Mouse (Mus musculus) stomach, embryonic 16.5 days (tissue): ENCODE data around the gene Bmp5. TPM values are rescaled to one million over a fixed set of nuclear protein-coding genes. Genes with fewer than 3 reads are reported as not detected.
"Not testable (repeated sequence)": the region's sequence is repeated elsewhere in the genome, so short reads cannot be mapped to it uniquely, and the experiment has no call there.

Source experiments
- ATAC-seq: fragments of 200-750 bp; cut with Nextera tagmentation; 2 replicates; pipeline ENCODE4 v1.8.0; 2017; ENCODE audit warnings: moderate number of reproducible peaks, moderate TSS enrichment; ENCODE audit not compliant: insufficient read depth, low FRiP score
- H3K27ac ChIP-seq: fragments of 300-500 bp; sonication (generic); 2 replicates; pipeline ENCODE4 v1.5.1; 2014; ENCODE audit warnings: low read length
- H3K27me3 ChIP-seq: fragments of 300-500 bp; sonication (generic); 2 replicates; pipeline ENCODE4 v1.6.1; 2014; ENCODE audit warnings: low read length, control low read depth, mixed read lengths; ENCODE audit not compliant: control insufficient read depth, insufficient read depth
- H3K36me3 ChIP-seq: fragments of 300-500 bp; sonication (generic); 2 replicates; pipeline ENCODE4 v1.6.1; 2014; ENCODE audit warnings: low read length; ENCODE audit not compliant: control insufficient read depth, insufficient read depth
- H3K4me1 ChIP-seq: fragments of 300-500 bp; sonication (generic); 2 replicates; pipeline ENCODE4 v1.6.1; 2014; ENCODE audit warnings: low read length, control low read depth, mixed read lengths; ENCODE audit not compliant: control insufficient read depth, insufficient read depth
- H3K4me2 ChIP-seq: fragments of 300-500 bp; sonication (generic); 2 replicates; pipeline ENCODE4 v1.6.1; 2014; ENCODE audit warnings: low read depth, low read length, mixed read lengths
- H3K4me3 ChIP-seq: fragments of 300-500 bp; sonication (generic); replicated peaks from 2 replicates; pipeline ENCODE4 v1.5.1; 2014; ENCODE audit warnings: mild to moderate bottlenecking, low read length
- H3K9ac ChIP-seq: fragments of 300-500 bp; sonication (generic); 2 replicates; pipeline ENCODE4 v1.6.1; 2014; ENCODE audit warnings: low read length
- H3K9me3 ChIP-seq: fragments of 300-500 bp; sonication (generic); replicated peaks from 2 replicates; pipeline ENCODE4 v1.6.1; 2016; ENCODE audit warnings: low read length, control low read depth; ENCODE audit not compliant: control insufficient read depth
- WGBS: fragments of 180-500 bp; shearing (Covaris S2); extraction: QIAGEN DNeasy Blood & Tissue Kit; methylation state at CpG from one replicate; pipeline ENCODE4 v1.1.7; 2014; 5-methylcytosine and 5-hydroxymethylcytosine counted together
- polyA plus RNA-seq: library from polyadenylated mRNA; unstranded; fragments of >200 nt; fragmentation: Nextera tagmentation; extraction: Ambion mirVana; gene quantifications from 2 replicates; pipeline ENCODE4 v1.2.1, GENCODE M21; 2015

Gene Bmp5
- polyA plus RNA-seq, 1 experiment from 2014 or later, result 5.9 TPM

DNA sequence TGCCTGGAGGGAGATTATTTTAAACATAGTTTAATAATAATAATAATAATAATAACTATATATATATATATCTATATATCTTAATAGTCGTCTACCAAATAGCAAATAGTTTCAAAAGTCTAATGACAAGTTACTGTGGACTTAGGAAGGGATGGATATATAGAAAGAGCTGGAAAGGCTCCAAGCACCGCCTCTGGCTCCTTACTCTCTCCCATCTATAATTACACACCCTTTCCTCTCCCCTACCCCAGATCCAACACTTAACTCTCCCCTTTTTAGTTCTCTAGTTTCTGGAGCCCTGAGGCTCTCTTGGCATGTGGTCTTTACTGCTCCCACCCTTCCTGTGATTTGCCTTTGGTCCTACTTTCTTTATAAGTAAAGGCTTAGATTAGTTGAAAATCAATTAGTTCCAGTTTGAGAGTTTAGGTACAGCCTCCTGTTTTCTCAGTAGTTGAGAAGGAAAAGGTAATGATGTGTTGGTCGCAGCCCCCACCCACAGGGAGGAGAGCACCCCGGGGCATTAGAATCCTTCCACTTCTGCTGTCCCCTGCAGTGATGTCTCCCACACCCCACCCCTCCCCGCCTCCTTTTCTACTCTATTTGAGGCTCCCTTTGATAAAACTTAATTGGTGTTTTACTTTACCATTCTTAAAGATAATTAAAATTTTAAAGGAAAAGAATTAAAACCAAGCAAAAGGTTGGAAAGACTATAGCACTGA, 5.6 kb downstream of the Bmp5 start:
- no peaks in the 10 kb centered on the region for H3K27me3 ChIP-seq
- no peaks in the 10 kb centered on the region for H3K9me3 ChIP-seq
- H3K4me1 ChIP-seq, result no peaks in the 10 kb centered on the region
- H3K9ac ChIP-seq, result peak overlapping the region; percentile 21; the same call in 1 of the 2 replicates
- 37% methylated on average over 5 of the region's 5 CpGs for WGBS
- ATAC-seq, result no peak
- no peak overlapping the region for H3K27ac ChIP-seq
- H3K4me2 ChIP-seq, result peak overlapping the region; percentile 38
- H3K4me3 ChIP-seq, result 0 out of 2 replicates have a peak overlapping the region, but pooled peaks have one; percentile 13
- no peaks in the 10 kb centered on the region for H3K36me3 ChIP-seq

GRCm38 (mm10) chr9:75781600-75781999, 6.4 kb downstream of the Bmp5 start:
- WGBS, result 31% methylated on average over 5 of the region's 5 CpGs
- Histone ChIP-seq H3K27me3 (no peaks in the 10 kb centered on the region), H3K4me2 (peak overlapping the region; percentile 9; the same call in 1 of the 2 replicates), H3K36me3 (no peaks in the 10 kb centered on the region), H3K9me3 (no peaks in the 10 kb centered on the region), H3K4me1 (no peaks in the 10 kb centered on the region), H3K27ac (no peak overlapping the region), H3K9ac (no peak overlapping the region), H3K4me3 (peak overlapping the region; percentile 16; the same call in 1 of the 2 replicates)
- no peak for ATAC-seq

GRCm38 (mm10) chr9:75783573-75783972, 8.4 kb downstream of the Bmp5 start:
- no peak overlapping the region for H3K4me3 ChIP-seq
- no peaks in the 10 kb centered on the region for H3K27me3 ChIP-seq
- no peaks in the 10 kb centered on the region for H3K4me1 ChIP-seq
- no peaks in the 10 kb centered on the region for H3K36me3 ChIP-seq
- 100% methylated on average over 2 of the region's 2 CpGs for WGBS
- no peak overlapping the region for H3K9ac ChIP-seq
- H3K9me3 ChIP-seq, result no peaks in the 10 kb centered on the region
- H3K27ac ChIP-seq, result no peak overlapping the region
- no peak for ATAC-seq
- no peak overlapping the region for H3K4me2 ChIP-seq

- H3K9ac ChIP-seq, result no peak overlapping the region
- no peak overlapping the region for H3K27ac ChIP-seq
- H3K9me3 ChIP-seq, result no peaks in the 10 kb centered on the region
- H3K4me2 ChIP-seq, result no peak overlapping the region
- no peaks in the 10 kb centered on the region for H3K36me3 ChIP-seq
- no peaks in the 10 kb centered on the region for H3K27me3 ChIP-seq
- H3K4me3 ChIP-seq, result no peak overlapping the region
- whole genome bisulfite sequencing, result 87% methylated on average over 5 of the region's 5 CpGs
- no peak for ATAC-seq
- no peaks in the 10 kb centered on the region for H3K4me1 ChIP-seq
Measured at GRCm38 (mm10) chr9:75785959-75786358, 10.8 kb downstream of the Bmp5 start.

- H3K9me3 ChIP-seq, result no peaks in the 10 kb centered on the region
- H3K36me3 ChIP-seq, result no peaks in the 10 kb centered on the region
- no peaks in the 10 kb centered on the region for H3K27me3 ChIP-seq
- H3K9ac ChIP-seq, result no peak overlapping the region
- no peak overlapping the region for H3K4me3 ChIP-seq
- no peaks in the 10 kb centered on the region for H3K4me1 ChIP-seq
- H3K27ac ChIP-seq, result no peak overlapping the region
- no peak for ATAC-seq
- WGBS, result 76% methylated on average over 15 of the region's 15 CpGs
- no peak overlapping the region for H3K4me2 ChIP-seq
Measured at GRCm38 (mm10) chr9:75787121-75787520, 12.0 kb downstream of the Bmp5 start.

DNA sequence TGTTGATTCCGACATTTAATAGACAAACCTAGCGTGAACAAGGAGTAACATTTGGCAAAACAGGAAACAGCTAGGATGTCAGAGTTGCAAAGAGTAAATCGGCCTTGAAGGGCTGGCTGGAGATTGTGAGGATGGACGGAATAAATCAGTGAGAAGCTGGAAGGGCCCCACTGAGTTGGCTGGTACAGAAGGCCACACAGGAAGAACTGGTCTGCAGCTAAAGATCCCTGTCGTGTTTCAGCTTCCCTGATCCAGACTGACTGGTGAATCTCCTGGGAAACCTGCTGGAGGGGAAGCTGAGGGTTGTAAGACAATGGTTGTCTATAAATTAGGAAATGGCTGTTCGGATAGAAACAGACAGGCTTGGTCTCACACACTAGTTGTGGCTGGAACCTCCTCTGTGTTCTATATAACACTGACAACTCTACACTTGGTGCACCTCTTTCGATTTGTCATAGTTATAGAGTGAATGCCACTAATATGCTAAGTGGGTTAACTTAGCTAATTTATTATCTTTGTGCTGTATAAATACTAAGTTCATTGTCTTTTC, 14.8 kb downstream of the Bmp5 start:
- Histone ChIP-seq H3K27ac (no peak overlapping the region), H3K4me1 (no peaks in the 10 kb centered on the region), H3K4me3 (no peak overlapping the region), H3K27me3 (no peaks in the 10 kb centered on the region), H3K9me3 (no peaks in the 10 kb centered on the region), H3K36me3 (no peaks in the 10 kb centered on the region), H3K4me2 (no peak overlapping the region), H3K9ac (no peak overlapping the region)
- ATAC-seq, result no peak
- WGBS, result 66% methylated on average over 7 of the region's 7 CpGs

DNA sequence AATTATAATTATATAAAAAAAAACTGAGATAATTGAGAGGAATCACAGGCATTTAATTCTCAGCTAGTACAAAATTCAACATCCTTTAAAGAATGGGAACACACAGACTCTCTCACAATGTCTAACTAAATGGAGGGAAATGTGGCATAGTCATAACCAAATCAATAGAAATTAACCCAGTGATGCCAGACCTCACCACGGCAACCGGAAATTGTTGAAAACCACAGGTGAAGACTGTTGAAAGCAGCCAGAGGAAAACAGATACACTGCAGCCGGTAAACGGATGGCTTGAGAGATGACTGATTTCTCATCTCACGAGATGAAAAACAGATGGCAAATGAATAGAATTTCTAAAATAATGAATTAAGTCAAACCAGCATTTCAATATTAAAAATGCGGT, 29.8 kb downstream of the Bmp5 start:
- Histone ChIP-seq H3K9ac (no peak overlapping the region), H3K4me2 (no peak overlapping the region), H3K4me3 (no peak overlapping the region), H3K4me1 (peaks cover under 1% of the 10 kb centered on the region; the same call in 1 of the 2 replicates), H3K36me3 (no peaks in the 10 kb centered on the region), H3K27ac (no peak overlapping the region), H3K9me3 (no peaks in the 10 kb centered on the region), H3K27me3 (no peaks in the 10 kb centered on the region)
- ATAC-seq, result no peak
- 74% methylated on average over 6 of the region's 6 CpGs for whole genome bisulfite sequencing

- not testable (repeated sequence) for H3K27ac ChIP-seq, H3K4me3 ChIP-seq, H3K9me3 ChIP-seq, H3K4me2 ChIP-seq, H3K4me1 ChIP-seq, H3K27me3 ChIP-seq, H3K36me3 ChIP-seq, H3K9ac ChIP-seq
- WGBS, result 93% methylated on average over 3 of the region's 4 CpGs
- ATAC-seq, result 0 out of 2 replicates have a peak, but pooled peaks have one; percentile 66
Measured at GRCm38 (mm10) chr9:75808179-75808578, 33.0 kb downstream of the Bmp5 start.

DNA sequence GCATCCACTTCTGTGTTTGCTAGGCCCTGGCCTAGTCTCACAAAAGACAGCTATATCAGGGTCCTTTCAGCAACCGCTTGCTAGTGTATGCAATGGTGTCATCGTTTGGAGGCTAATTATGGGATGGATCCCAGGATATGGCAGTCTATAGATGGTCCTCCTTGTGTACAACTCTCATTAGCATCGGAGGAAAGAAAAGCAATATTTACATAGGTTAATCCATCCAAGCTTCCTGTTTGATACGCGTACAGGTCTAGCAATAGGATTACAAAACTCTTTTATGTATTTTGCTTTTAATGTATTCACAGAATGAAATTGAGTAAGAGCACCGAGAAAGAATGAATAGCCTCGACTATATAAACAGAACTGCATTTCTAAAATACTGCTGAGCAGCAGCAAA, 33.5 kb downstream of the Bmp5 start:
- WGBS, result 72% methylated on average over 7 of the region's 7 CpGs
- ATAC-seq, result no peak

More for the DNA sequence above, 33.5 kb downstream of the Bmp5 start:
- no peaks in the 10 kb centered on the region for H3K4me1 ChIP-seq
- H3K4me3 ChIP-seq, result no peak overlapping the region
- no peak overlapping the region for H3K27ac ChIP-seq
- no peaks in the 10 kb centered on the region for H3K27me3 ChIP-seq
- no peaks in the 10 kb centered on the region for H3K9me3 ChIP-seq
- no peaks in the 10 kb centered on the region for H3K36me3 ChIP-seq
- no peak overlapping the region for H3K4me2 ChIP-seq
- no peak overlapping the region for H3K9ac ChIP-seq
